8 mouse cellular contexts compared by ENCODE assay signal in genomic region chr11:62647661-62648590, GRCm38 (mm10). TPM values are rescaled to one million over a fixed set of nuclear protein-coding genes. Genes with fewer than 3 reads are reported as not detected.
DNase-seq lines count a peak whose midpoint lies in the region; ATAC-seq lines count a peak whose summit lies in the region.

Gene Lrrc75a (minus strand): TSS chr11:62648523.

- peak; percentile 77 for ATAC-seq in hindbrain, embryonic 11.5 days (ENCODE audit: low FRiP score)
- ATAC-seq in midbrain, embryonic 13.5 days = peak; percentile 81

- H3K27ac ChIP-seq in hindbrain, embryonic 11.5 days (ENCODE audit: low read depth, low read length) = peak within 1 kb of the TSS; percentile 65
- peak within 1 kb of the TSS; percentile 76 for H3K27ac ChIP-seq in midbrain, embryonic 13.5 days

- H3K4me1 ChIP-seq in hindbrain, embryonic 11.5 days (replicated peaks; ENCODE audit: control insufficient read depth, insufficient read depth, low read length) = 0 out of 2 replicates have a peak, but pooled peaks cover 7% of the 10 kb centered on the region
- peaks cover 52% of the 10 kb centered on the region for H3K4me1 ChIP-seq in midbrain, embryonic 13.5 days (replicated peaks)

- WGBS in hindbrain, embryonic 11.5 days = 2% methylated on average over 26 of the region's 86 CpGs
- WGBS in midbrain, embryonic 13.5 days = under 1% methylated on average over 49 of the region's 86 CpGs

- peak within 1 kb of the TSS; percentile 78 for H3K4me3 ChIP-seq in hindbrain, embryonic 11.5 days (ENCODE audit: low read depth, low read length)
- H3K4me3 ChIP-seq in midbrain, embryonic 13.5 days (replicated peaks) = peak within 1 kb of the TSS; percentile 81

- intact Hi-C loops in gastrocnemius, postnatal 36 days (cut with DNase I) = loop anchor here (2.0 kb wide), 1 partner anchor 35 kb away; no protein-coding TSS in a partner anchor
- intact Hi-C loops in left cerebral cortex, postnatal 25 days (cut with DNase I) = loop anchor here (2.0 kb wide), 1 partner anchor 35 kb away; no protein-coding TSS in a partner anchor

- DNase-seq in gastrocnemius, postnatal 10 days = peak; percentile 66
- no peak for DNase-seq in gastrocnemius, postnatal 36 days
- peak; percentile 36 for DNase-seq in T-cell, adult 2 months (ENCODE audit: low spot score)
- DNase-seq in embryo, embryonic 9.5 days (ENCODE audit: extremely low spot score) = peak; percentile 60
- DNase-seq in hindbrain, embryonic 11.5 days (ENCODE audit: low spot score) = peak; percentile 69
- DNase-seq in left cerebral cortex, postnatal 25 days (ENCODE audit: low spot score in 2 of 2) = no peak
- peak; percentile 63 for DNase-seq in thymus, postnatal 14 days

- H3K27me3 ChIP-seq in hindbrain, embryonic 11.5 days (ENCODE audit: control insufficient read depth, insufficient read depth, low read length) = no peaks in the 10 kb centered on the region
- no peaks in the 10 kb centered on the region for H3K27me3 ChIP-seq in midbrain, embryonic 13.5 days

- H3K36me3 ChIP-seq in hindbrain, embryonic 11.5 days (ENCODE audit: control insufficient read depth, insufficient read depth, low read length) = no peaks in the 10 kb centered on the region
- no peaks in the 10 kb centered on the region for H3K36me3 ChIP-seq in midbrain, embryonic 13.5 days

- peak within 1 kb of the TSS; percentile 98 for H3K4me2 ChIP-seq in hindbrain, embryonic 11.5 days (replicated peaks; ENCODE audit: low read depth, low read length)
- H3K4me2 ChIP-seq in midbrain, embryonic 13.5 days (replicated peaks) = peak within 1 kb of the TSS; percentile 99

- H3K9me3 ChIP-seq in hindbrain, embryonic 11.5 days (ENCODE audit: control insufficient read depth, low read length) = no peaks in the 10 kb centered on the region
- no peaks in the 10 kb centered on the region for H3K9me3 ChIP-seq in midbrain, embryonic 13.5 days

- peak within 1 kb of the TSS; percentile 72 for H3K9ac ChIP-seq in hindbrain, embryonic 11.5 days (ENCODE audit: low read depth, low read length)
- H3K9ac ChIP-seq in midbrain, embryonic 13.5 days (replicated peaks) = peak within 1 kb of the TSS; percentile 76

RNA-seq across cellular contexts. Expression of gene Lrrc75a, which starts in this region (rescaled TPM):
- total RNA-seq in gastrocnemius, postnatal 10 days (2021) = 10 to 100 TPM; 14.5 to 19.1 TPM
- 1 to 10 TPM; 3.5 to 4.3 TPM for total RNA-seq in gastrocnemius, postnatal 36 days (2021)
- 16.2 and 16.7 TPM in 2 replicates for polyA plus RNA-seq in hindbrain, embryonic 11.5 days (2014; fragmentation: Nextera tagmentation; extraction: Ambion mirVana)
- total RNA-seq in left cerebral cortex, postnatal 25 days (2021) = 10 to 100 TPM; 18.0 to 20.0 TPM
- polyA plus RNA-seq in midbrain, embryonic 13.5 days (2015; fragmentation: Nextera tagmentation; extraction: Ambion mirVana) = 8.2 and 11.4 TPM in 2 replicates

Comparison
In these comparisons a context has a peak if more than half of its experiments do, and no peak if none do; other contexts are left out.
1. DNase-seq: peak in gastrocnemius, postnatal 10 days (single experiment), T-cell, adult 2 months (single experiment), embryo, embryonic 9.5 days (single experiment), hindbrain, embryonic 11.5 days (single experiment) and thymus, postnatal 14 days (single experiment); none in gastrocnemius, postnatal 36 days (0 of 2) and left cerebral cortex, postnatal 25 days (0 of 2).